Mouse (Mus musculus) kidney, adult 2 months (tissue): ENCODE results near the gene Anapc1.

Source experiments
- CTCF ChIP-seq: fragments of 200-500 bp; conservative IDR thresholded peaks from 2 replicates; pipeline ENCODE4 v1.5.1; 2011; ENCODE audit warnings: low read depth, mild to moderate bottlenecking, control low read depth, low read length, moderate library complexity, mixed read lengths; ENCODE audit not compliant: insufficient read depth, insufficient read length
- POLR2A ChIP-seq: fragments of 200-500 bp; IDR thresholded peaks from one replicate; pipeline ENCODE4 v1.6.1; 2011; ENCODE audit warnings: low read depth, low read length, control low read depth

DNA sequence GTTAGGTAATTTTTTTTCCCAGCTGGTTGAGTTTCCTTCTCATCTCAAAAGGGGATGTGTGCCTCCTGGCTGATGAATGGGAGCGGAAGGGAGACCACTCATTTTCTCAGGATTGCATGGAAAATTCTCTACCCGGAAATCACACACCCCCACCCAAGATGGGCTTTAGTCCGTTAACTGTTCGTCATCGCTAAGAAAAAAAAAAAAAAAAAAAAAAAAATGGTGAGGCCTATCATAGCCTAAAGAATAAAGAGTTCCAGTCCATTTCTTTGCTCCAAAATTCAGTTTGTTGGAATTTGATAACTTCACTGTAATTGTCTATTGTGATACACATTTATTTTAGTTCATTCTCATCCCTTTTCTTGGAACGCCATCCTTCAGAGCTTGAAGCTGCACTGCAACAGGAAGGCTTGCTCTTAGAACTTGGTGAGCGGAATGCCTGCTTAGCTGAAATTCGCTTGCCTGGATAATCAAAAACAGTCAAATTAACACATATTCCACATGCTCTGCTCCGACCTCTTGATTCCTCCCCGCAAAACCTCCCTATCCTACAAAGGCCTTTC lies 448 bp upstream of the Anapc1 start:
- TF ChIP-seq CTCF, result no peak
- TF ChIP-seq POLR2A, result no peak
